Mouse (Mus musculus) E14TG2a.4 (cell line): ENCODE results near the gene Terf2ip.

Experiments used
- H3K27me3 ChIP-seq: 2 replicates; pipeline ENCODE4 v1.6.1; 2014; ENCODE audit warnings: low read length, control low read depth; ENCODE audit not compliant: insufficient read depth
- H3K36me3 ChIP-seq: 2 replicates; pipeline ENCODE4 v1.6.1; 2014; ENCODE audit warnings: low read length, control low read depth; ENCODE audit not compliant: insufficient read depth
- H3K4me1 ChIP-seq: replicated peaks from 2 replicates; pipeline ENCODE4 v1.6.1; 2014; ENCODE audit warnings: low read depth, low read length, control low read depth
- H3K4me3 ChIP-seq: replicated peaks from 2 replicates; pipeline ENCODE4 v1.5.1; 2014; ENCODE audit warnings: mild to moderate bottlenecking, low read length
- H3K9me3 ChIP-seq: 2 replicates; pipeline ENCODE4 v1.6.1; 2014; ENCODE audit warnings: low read length, control low read depth
- CTCF ChIP-seq: conservative IDR thresholded peaks from 2 replicates; pipeline ENCODE4 v1.5.1; 2014; ENCODE audit warnings: low read length
- NANOG ChIP-seq: IDR thresholded peaks from 2 replicates; pipeline ENCODE4 v1.6.1; 2014; ENCODE audit warnings: borderline replicate concordance, low read length, mixed read lengths
- POU5F1 ChIP-seq: IDR thresholded peaks from 2 replicates; pipeline ENCODE4 v1.6.1; 2014; ENCODE audit warnings: low read length, borderline replicate concordance

Terf2ip gene

DNA sequence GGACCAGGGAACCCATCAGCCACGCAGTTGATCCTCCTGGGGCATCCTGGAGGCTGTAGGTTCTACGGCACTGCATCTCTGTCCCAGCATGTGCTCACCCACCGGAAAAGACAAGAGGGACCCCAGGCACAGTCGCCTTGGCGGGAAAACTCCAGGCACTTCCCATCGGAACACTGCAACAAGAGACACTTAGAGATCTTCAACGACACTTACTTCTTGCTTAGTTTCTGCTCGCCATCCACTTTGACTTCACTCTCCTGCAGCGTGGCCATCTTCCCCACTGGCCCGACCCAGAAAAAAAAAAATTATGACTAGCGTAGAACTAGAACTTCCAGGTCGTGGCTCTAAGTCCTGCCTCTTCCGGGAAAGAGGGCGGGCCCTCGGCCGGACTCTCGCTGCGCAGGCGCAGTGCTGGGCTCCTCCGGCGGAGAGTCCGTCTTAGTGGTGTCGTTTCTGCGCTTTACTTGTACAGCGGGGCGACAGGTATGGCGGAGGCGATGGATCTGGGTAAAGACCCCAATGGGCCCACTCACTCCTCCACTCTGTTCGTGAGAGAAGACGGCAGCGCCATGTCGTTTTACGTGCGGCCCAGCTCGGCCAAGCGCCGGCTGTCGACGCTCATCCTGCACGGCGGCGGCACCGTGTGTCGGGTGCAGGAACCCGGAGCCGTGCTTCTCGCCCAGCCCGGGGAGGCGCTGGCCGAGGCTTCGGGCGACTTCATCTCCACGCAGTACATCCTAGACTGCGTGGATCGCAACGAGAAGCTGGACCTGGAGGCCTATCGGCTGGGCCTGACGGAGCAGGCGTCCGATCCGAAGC, at the start of gene Terf2ip, which contains the start of gene Kars:
Terf2ip (plus strand) TSS at position 402 of the 819 bp plus-strand sequence.
Kars (minus strand) TSS at position 327 of the 819 bp plus-strand sequence.
- no peaks in the 10 kb centered on the region for H3K9me3 ChIP-seq
- H3K4me3 ChIP-seq, result peak within 1 kb of the TSS; percentile 98
- H3K36me3 ChIP-seq, result peaks cover 39% of the 10 kb centered on the region
- peaks cover 17% of the 10 kb centered on the region for H3K27me3 ChIP-seq
- TF ChIP-seq NANOG (no peak), CTCF (no peak), POU5F1 (no peak)
- H3K4me1 ChIP-seq, result peaks cover 52% of the 10 kb centered on the region

DNA sequence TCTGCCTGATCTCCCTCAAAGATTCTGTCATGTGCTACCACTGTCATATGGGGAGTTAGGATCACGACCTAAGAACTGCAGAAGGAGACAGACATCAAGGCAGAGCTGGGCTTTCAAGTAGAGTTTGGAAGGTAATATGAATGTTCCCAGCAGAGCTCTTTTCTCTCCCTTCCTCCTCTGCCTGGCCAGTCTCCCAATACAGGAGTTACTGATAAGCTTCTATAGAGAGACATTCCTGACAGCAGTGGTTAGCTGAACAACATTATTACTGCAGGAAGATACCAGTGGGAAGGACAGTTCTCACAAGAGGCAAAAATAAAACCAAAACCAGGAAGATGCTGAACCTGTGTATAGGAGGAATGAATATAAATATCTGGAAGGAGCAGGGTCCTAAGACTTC, 48.6 kb upstream of the Terf2ip start:
- no peak for TF ChIP-seq CTCF
- TF ChIP-seq NANOG, result no peak
- TF ChIP-seq POU5F1, result no peak
- no peaks in the 10 kb centered on the region for H3K9me3 ChIP-seq
- H3K36me3 ChIP-seq, result peaks cover 61% of the 10 kb centered on the region
- H3K4me1 ChIP-seq, result peaks cover 79% of the 10 kb centered on the region
- H3K4me3 ChIP-seq, result no peak overlapping the region
- H3K27me3 ChIP-seq, result no peaks in the 10 kb centered on the region

DNA sequence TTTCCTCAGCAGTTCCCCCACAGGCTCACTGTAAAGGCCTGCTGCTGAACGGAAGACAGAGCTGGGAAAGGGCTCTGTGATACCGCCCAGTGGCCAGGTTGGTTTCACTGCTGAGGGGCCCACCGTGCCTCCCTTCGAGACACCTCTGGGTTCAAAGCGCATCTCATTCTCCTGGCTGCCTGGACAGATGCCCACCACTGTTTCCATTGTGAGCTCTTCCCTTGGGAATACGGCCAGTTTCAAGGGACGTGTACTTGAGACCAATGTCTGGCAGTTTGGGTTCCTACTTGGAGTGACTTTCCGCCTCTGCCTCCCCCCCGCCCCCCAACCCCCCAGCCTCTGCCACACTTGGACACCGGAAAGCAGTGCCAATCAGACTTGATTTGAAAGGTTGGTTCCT, 48.1 kb upstream of the Terf2ip start:
- Histone ChIP-seq H3K36me3 (peaks cover 62% of the 10 kb centered on the region), H3K4me3 (no peak overlapping the region), H3K27me3 (no peaks in the 10 kb centered on the region), H3K4me1 (peaks cover 84% of the 10 kb centered on the region), H3K9me3 (no peaks in the 10 kb centered on the region)
- TF ChIP-seq NANOG (no peak), POU5F1 (no peak), CTCF (no peak)

DNA sequence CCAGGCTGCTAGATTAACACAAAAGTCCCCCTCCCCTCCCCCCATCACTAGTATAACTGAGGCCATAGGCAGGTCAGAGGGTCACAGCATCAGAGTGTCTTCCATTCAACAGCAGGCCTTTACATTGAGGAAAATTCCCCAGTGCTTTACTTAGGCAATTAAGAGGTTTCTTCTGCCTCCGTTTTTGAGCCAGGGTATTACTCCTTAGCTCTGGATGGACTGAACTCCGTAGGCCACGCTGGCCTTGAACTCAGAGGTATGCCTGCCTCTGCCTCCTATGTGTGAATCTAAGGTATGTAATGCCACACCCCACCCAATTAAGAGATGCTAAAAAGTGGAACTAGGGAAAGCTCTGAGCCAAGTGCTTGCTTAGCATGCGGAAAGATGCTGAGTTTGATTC, 47.7 kb upstream of the Terf2ip start:
- TF ChIP-seq CTCF, result no peak
- no peaks in the 10 kb centered on the region for H3K9me3 ChIP-seq

DNA sequence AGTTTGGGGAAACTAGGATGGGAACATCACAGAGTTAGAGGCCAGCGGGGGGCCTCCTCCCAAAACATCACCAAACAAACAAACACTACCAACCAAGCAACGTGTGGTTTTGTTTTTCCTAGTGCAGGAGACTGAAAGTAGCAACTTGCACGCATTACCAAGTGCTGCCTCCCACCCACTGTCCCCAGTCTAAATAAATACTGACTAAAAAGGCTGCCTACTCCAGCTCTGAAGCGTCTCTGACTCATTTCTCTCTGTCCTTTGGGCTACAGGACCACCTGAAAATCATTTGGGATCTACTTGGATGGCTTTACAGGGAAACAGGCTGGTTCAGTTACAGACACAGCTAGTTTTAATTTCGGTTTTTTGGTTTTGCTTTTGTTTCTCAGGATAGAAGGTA, 46.8 kb upstream of the Terf2ip start:
- TF ChIP-seq NANOG (no peak), CTCF (no peak), POU5F1 (no peak)
- Histone ChIP-seq H3K4me1 (peaks cover 97% of the 10 kb centered on the region), H3K36me3 (peaks cover 60% of the 10 kb centered on the region), H3K27me3 (no peaks in the 10 kb centered on the region), H3K9me3 (no peaks in the 10 kb centered on the region), H3K4me3 (no peak overlapping the region)

More for the DNA sequence above, 47.7 kb upstream of the Terf2ip start:
- peaks cover 89% of the 10 kb centered on the region for H3K4me1 ChIP-seq
- peaks cover 62% of the 10 kb centered on the region for H3K36me3 ChIP-seq
- no peaks in the 10 kb centered on the region for H3K27me3 ChIP-seq
- no peak overlapping the region for H3K4me3 ChIP-seq

DNA sequence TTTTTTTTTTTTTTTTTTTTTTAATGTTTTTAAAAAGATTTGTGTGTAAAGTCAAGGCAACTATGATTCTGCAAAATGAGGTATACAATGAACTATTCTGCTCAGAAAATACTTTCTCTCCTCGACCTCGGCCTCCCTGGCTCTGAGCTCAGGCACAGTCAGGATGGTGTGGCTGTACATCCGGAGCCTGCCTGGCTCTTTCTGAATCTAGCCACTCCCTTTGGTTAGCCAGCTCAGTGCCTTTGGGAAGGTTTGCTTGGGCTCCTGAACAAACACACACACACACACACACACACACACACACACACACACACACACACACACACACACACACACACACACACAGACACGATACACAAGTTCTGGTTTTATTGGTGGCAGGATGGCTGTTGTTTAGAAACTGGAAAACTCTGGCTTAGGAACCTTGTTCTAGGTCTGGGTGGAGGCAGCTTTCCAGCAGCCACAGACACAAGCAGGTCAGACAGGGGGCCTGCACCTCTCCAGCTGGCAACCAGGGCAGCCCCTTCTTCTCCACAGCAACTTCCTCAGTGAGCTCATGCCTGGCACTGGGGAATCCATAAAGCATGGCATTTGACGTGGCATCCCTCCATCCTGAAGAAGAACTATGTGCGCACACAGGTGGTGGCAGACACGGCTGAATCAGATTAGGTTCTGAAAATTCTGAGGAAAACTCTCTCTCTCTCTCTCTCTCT, 46.2 kb upstream of the Terf2ip start:
- Histone ChIP-seq H3K4me3 (no peak overlapping the region), H3K4me1 (peaks cover 98% of the 10 kb centered on the region), H3K27me3 (no peaks in the 10 kb centered on the region), H3K9me3 (no peaks in the 10 kb centered on the region), H3K36me3 (peaks cover 56% of the 10 kb centered on the region)
- no peak for TF ChIP-seq POU5F1
- no peak for TF ChIP-seq CTCF
- TF ChIP-seq NANOG, result no peak

DNA sequence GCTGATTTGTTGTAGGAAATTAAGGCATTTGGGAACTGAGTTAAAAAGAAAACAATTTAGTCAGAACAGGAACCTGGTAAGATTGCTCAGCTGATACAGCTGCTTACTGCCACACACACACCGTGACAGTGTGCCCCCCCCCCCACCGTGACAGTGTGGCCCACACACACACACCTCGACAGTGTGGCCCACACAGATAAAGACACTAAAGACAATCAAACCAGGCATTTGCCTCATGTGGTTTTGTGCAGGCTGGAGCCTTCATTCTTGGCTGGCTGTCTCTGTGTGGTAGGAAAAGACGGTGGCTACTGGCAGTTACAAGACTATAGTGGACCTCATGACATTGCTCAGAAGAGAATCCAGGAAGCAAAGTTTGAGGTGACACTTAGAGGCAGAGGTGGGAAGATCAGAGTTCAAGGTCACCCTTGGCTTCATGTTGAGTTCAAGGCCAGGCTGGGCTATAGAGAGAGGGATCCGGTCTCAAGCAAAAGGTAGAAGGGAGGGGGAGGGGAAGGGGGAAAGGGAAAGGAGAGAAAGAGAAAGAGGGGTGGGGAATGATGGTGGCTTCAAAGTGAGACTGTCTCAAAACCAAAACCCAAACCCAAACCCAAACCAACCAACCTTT, 43.8 kb upstream of the Terf2ip start:
- no peaks in the 10 kb centered on the region for H3K9me3 ChIP-seq
- no peak overlapping the region for H3K4me3 ChIP-seq
- peaks cover 63% of the 10 kb centered on the region for H3K36me3 ChIP-seq
- H3K27me3 ChIP-seq, result no peaks in the 10 kb centered on the region
- TF ChIP-seq POU5F1 (no peak), CTCF (no peak), NANOG (no peak)
- H3K4me1 ChIP-seq, result peaks cover 82% of the 10 kb centered on the region

DNA sequence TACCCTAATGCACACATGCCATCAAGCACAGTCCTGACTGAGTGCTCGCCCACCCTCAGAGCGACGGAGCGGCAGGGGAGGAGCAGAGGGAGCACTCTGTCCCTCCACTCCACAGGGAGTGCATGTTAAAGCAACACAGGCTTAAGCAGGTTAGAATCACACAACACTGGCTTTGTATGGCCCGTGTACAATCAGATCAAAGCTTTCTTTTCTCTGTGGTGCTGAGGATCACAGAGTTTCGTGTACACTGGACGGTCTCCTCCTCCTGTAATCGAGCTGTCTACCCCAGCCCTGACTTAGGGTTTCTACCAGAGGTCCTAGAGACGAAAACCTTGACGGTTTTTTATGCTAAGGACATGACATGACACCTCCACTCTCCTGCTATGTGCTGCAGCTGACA, 42.7 kb upstream of the Terf2ip start:
- no peaks in the 10 kb centered on the region for H3K27me3 ChIP-seq

More for the DNA sequence above, 42.7 kb upstream of the Terf2ip start:
- H3K4me3 ChIP-seq, result 0 out of 2 replicates have a peak overlapping the region, but pooled peaks have one; percentile 1
- peaks cover 70% of the 10 kb centered on the region for H3K4me1 ChIP-seq
- peaks cover 70% of the 10 kb centered on the region for H3K36me3 ChIP-seq
- TF ChIP-seq CTCF (no peak), NANOG (no peak), POU5F1 (no peak)
- peaks cover 4% of the 10 kb centered on the region for H3K9me3 ChIP-seq
